Comparison of ENCODE assay signal across 11 mouse cellular contexts in the genomic region with DNA sequence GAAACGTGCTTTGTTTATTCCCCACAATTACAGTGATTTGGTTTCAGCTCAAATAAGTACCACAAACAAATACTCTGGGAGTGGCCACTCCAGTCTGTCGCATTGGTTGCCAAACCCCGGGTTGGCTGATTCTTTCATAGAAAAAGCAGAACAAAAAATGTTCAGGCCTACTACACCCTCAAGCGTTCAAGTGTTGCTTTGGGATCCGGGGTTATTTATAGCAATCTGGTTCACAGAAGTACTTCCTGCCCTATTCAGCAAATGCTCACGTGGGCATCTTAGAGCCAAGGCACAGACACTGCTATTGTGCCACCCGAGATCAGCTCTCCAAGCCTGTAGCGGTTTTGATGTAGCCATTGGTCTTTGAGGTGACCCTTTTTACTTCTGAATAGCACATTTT. TPM values are rescaled to one million over a fixed set of nuclear protein-coding genes. Genes with fewer than 3 reads are reported as not detected.
DNase-seq lines count a peak whose midpoint lies in the region; ATAC-seq and TF ChIP-seq lines count a peak whose summit lies in the region.
"Had no signal": no experiment of that assay in that cellular context is flagged by ENCODE, and none has a peak within 500 bp of the region (broad histone marks: within the 10 kb centered on the region; RNA-seq: fewer than 3 reads in every experiment).

No protein-coding gene starts in this region.

- no peaks in the 10 kb centered on the region for H3K36me3 ChIP-seq in hindbrain, postnatal 0 days (ENCODE audit: insufficient read depth, low read length)
- H3K36me3 ChIP-seq in hindbrain, embryonic 14.5 days (replicated peaks; ENCODE audit: control insufficient read depth, insufficient read depth): no peaks in the 10 kb centered on the region
- H3K36me3 ChIP-seq in CH12.LX (replicated peaks in 1 of 2; ENCODE audit: control insufficient read depth in 1 of 2, insufficient read depth in 1 of 2, low read length in 1 of 2): no peaks in the 10 kb centered on the region
- no peaks in the 10 kb centered on the region for H3K36me3 ChIP-seq in heart, postnatal 0 days (replicated peaks; ENCODE audit: control insufficient read depth, insufficient read depth, low read length)
- H3K36me3 ChIP-seq: hindbrain, embryonic 12.5 days; limb, embryonic 13.5 days had no signal

- TF ChIP-seq EP300 in CH12.LX (IDR thresholded peaks at IDR 0.05; ENCODE audit: low read length): no peak
- no peak for TF ChIP-seq EP300 in heart, postnatal 0 days (IDR thresholded peaks at IDR 0.05; ENCODE audit: low read depth)

- no peaks in the 10 kb centered on the region for H3K9me3 ChIP-seq in hindbrain, postnatal 0 days (ENCODE audit: low read length)
- H3K9me3 ChIP-seq in hindbrain, embryonic 14.5 days (ENCODE audit: control insufficient read depth, low read length): no peaks in the 10 kb centered on the region
- H3K9me3 ChIP-seq in CH12.LX (replicated peaks; ENCODE audit: low read length): no peaks in the 10 kb centered on the region
- H3K9me3 ChIP-seq in heart, postnatal 0 days (replicated peaks; ENCODE audit: control insufficient read depth, low read length): no peaks in the 10 kb centered on the region
- H3K9me3 ChIP-seq: hindbrain, embryonic 12.5 days; limb, embryonic 13.5 days had no signal

- H3K4me1 ChIP-seq in hindbrain, postnatal 0 days (ENCODE audit: insufficient read depth, low read length): no peaks in the 10 kb centered on the region
- no peaks in the 10 kb centered on the region for H3K4me1 ChIP-seq in hindbrain, embryonic 14.5 days (replicated peaks; ENCODE audit: control insufficient read depth, insufficient read depth, low read length)
- H3K4me1 ChIP-seq in CH12.LX (ENCODE audit: control insufficient read depth in 1 of 2, insufficient read depth in 2 of 2): peaks cover 0 to 19% of the 10 kb centered on the region in 2 experiments; a peak in 2 of 4 replicates
- H3K4me1 ChIP-seq in heart, postnatal 0 days (ENCODE audit: control insufficient read depth, insufficient read depth): no peaks in the 10 kb centered on the region; the same call in 1 of the 2 replicates
- H3K4me1 ChIP-seq: hindbrain, embryonic 12.5 days; limb, embryonic 13.5 days had no signal

- peak; percentile 39 for TF ChIP-seq RAD21 in CH12.LX (IDR thresholded peaks at IDR 0.05; ENCODE audit: low read depth, low read length)

- no peak overlapping the region for H3K9ac ChIP-seq in hindbrain, postnatal 0 days (replicated peaks; ENCODE audit: low read length)
- no peak overlapping the region for H3K9ac ChIP-seq in hindbrain, embryonic 14.5 days
- H3K9ac ChIP-seq in CH12.LX (ENCODE audit: insufficient read depth, low read depth): no peak overlapping the region
- H3K9ac ChIP-seq in heart, postnatal 0 days (replicated peaks; ENCODE audit: low read depth, low read length): no peak overlapping the region
- H3K9ac ChIP-seq: hindbrain, embryonic 12.5 days; limb, embryonic 13.5 days had no signal

- in situ Hi-C loops in CH12.LX (cut with MboI; ENCODE audit: low pct_ligation_motif_present, low pct_unique_long_range_greater_than_20kb, low sequenced_read_pairs): loop anchor here (25.0 kb wide), 2 partner anchors 165 to 265 kb away; no protein-coding TSS in a partner anchor

- dilution Hi-C loops in CH12.LX (cut with MboI; ENCODE audit: extremely low pct_ligation_motif_present, extremely low pct_unique_long_range_greater_than_20kb, low sequenced_read_pairs): no loop called here

- ATAC-seq in hindbrain, postnatal 0 days: no peak
- no peak for ATAC-seq in hindbrain, embryonic 14.5 days (ENCODE audit: low FRiP score)
- peak; percentile 87 for ATAC-seq in heart, postnatal 0 days (ENCODE audit: insufficient read depth, low read depth)
- peak; percentile 94 for ATAC-seq in megakaryocyte progenitor cell, adult 5-6 weeks (replicated peaks; ENCODE audit: poor library complexity)

- WGBS in hindbrain, postnatal 0 days: 83% methylated on average over 8 of the region's 8 CpGs
- WGBS in hindbrain, embryonic 14.5 days: 87% methylated on average over 8 of the region's 8 CpGs
- 38% methylated on average over 8 of the region's 8 CpGs for WGBS in heart, postnatal 0 days

- no peaks in the 10 kb centered on the region for H3K27me3 ChIP-seq in hindbrain, postnatal 0 days (ENCODE audit: insufficient read depth, low read length)
- no peaks in the 10 kb centered on the region for H3K27me3 ChIP-seq in hindbrain, embryonic 14.5 days (ENCODE audit: control insufficient read depth, insufficient read depth, low read length)
- no peaks in the 10 kb centered on the region for H3K27me3 ChIP-seq in CH12.LX (replicated peaks)
- H3K27me3 ChIP-seq in heart, postnatal 0 days (ENCODE audit: control insufficient read depth, insufficient read depth, low read length): no peaks in the 10 kb centered on the region
- H3K27me3 ChIP-seq: hindbrain, embryonic 12.5 days; limb, embryonic 13.5 days had no signal

- H3K4me2 ChIP-seq in hindbrain, postnatal 0 days (ENCODE audit: low read depth, low read length): no peak overlapping the region
- H3K4me2 ChIP-seq in hindbrain, embryonic 14.5 days (replicated peaks): no peak overlapping the region
- peak overlapping the region; percentile 50; the same call in 1 of the 2 replicates for H3K4me2 ChIP-seq in CH12.LX (ENCODE audit: insufficient read depth, low read depth, poor library complexity, severe bottlenecking)
- no peak overlapping the region for H3K4me2 ChIP-seq in heart, postnatal 0 days (ENCODE audit: low read depth, low read length)
- H3K4me2 ChIP-seq: hindbrain, embryonic 12.5 days; limb, embryonic 13.5 days had no signal

- H3K27ac ChIP-seq in hindbrain, postnatal 0 days: no peak overlapping the region
- H3K27ac ChIP-seq in hindbrain, embryonic 14.5 days: no peak overlapping the region
- H3K27ac ChIP-seq in CH12.LX (ENCODE audit: insufficient read depth, low read depth): no peak overlapping the region
- no peak overlapping the region for H3K27ac ChIP-seq in heart, postnatal 0 days (ENCODE audit: low read depth)
- H3K27ac ChIP-seq: hindbrain, embryonic 12.5 days; limb, embryonic 13.5 days had no signal

- DNase-seq in hindbrain, postnatal 0 days (ENCODE audit: low spot score): peak; percentile 8
- no peak for DNase-seq in hindbrain, embryonic 14.5 days (ENCODE audit: low spot score)
- DNase-seq in CH12.LX (ENCODE audit: extremely low read depth): peak; percentile 69
- peak; percentile 81 for DNase-seq in heart, postnatal 0 days (ENCODE audit: low spot score)
- DNase-seq in ovary, postnatal 10 days (ENCODE audit: low spot score): no peak
- DNase-seq in yolk sac, embryonic 10.5 days (ENCODE audit: low spot score): no peak
- DNase-seq in adrenal gland, postnatal 4 days (ENCODE audit: low spot score in 2 of 2): no peak
- DNase-seq: embryo, embryonic 11 days had no signal

- no peaks in the 10 kb centered on the region for H3K79me2 ChIP-seq in CH12.LX (replicated peaks; ENCODE audit: control insufficient read depth, extremely low read depth, insufficient read depth, poor library complexity, severe bottlenecking)

- TF ChIP-seq POLR2A in CH12.LX (IDR thresholded peaks at IDR 0.05; ENCODE audit: low read depth, low read length): no peak

- TF ChIP-seq CTCF in hindbrain, postnatal 0 days (IDR thresholded peaks at IDR 0.05; ENCODE audit: low read depth): no peak
- TF ChIP-seq CTCF in CH12.LX (conservative IDR thresholded peaks at IDR 0.05 in 1 of 2, IDR thresholded peaks at IDR 0.05 in 1 of 2; ENCODE audit: low read depth in 2 of 2, low read length in 2 of 2): peak in 1 of 2 experiments; percentile 40; a peak in 2 of 4 replicates
- peak; percentile 22; the same call in 1 of the 2 replicates for TF ChIP-seq CTCF in heart, postnatal 0 days (IDR thresholded peaks at IDR 0.05; ENCODE audit: low read depth)

- H3K4me3 ChIP-seq in hindbrain, postnatal 0 days (ENCODE audit: low read length): no peak overlapping the region
- no peak overlapping the region for H3K4me3 ChIP-seq in hindbrain, embryonic 14.5 days (replicated peaks; ENCODE audit: low read length)
- H3K4me3 ChIP-seq in CH12.LX (replicated peaks in 1 of 3; ENCODE audit: low read depth in 2 of 3, low read length in 2 of 3, poor library complexity in 1 of 3): no peak overlapping the region
- H3K4me3 ChIP-seq in heart, postnatal 0 days (ENCODE audit: low read depth, low read length): no peak overlapping the region
- H3K4me3 ChIP-seq: hindbrain, embryonic 12.5 days; limb, embryonic 13.5 days had no signal

TF ChIP-seq in CH12.LX, 34 proteins besides CTCF, POLR2A, EP300 and RAD21:
- TF ChIP-seq JUND (conservative IDR thresholded peaks at IDR 0.05; ENCODE audit: low read depth, low read length) (no peak), USF1 (IDR thresholded peaks at IDR 0.05; ENCODE audit: low read depth, low read length) (peak; percentile 17; the same call in 1 of the 2 replicates), BHLHE40 (IDR thresholded peaks at IDR 0.05; ENCODE audit: low read depth, low read length) (peak; percentile 48; the same call in 1 of the 2 replicates), MEF2A (IDR thresholded peaks at IDR 0.05; ENCODE audit: borderline replicate concordance, low read depth, low read length) (peak; percentile 75; the same call in 1 of the 2 replicates), IRF4 (IDR thresholded peaks at IDR 0.05; ENCODE audit: low read depth, low read length) (no peak), KAT2A (IDR thresholded peaks at IDR 0.05; ENCODE audit: insufficient replicate concordance, low read length) (no peak), TBP (conservative IDR thresholded peaks at IDR 0.05; ENCODE audit: low read depth, low read length) (no peak)

RNA-seq across cellular contexts. Expression of gene Fabp7, which starts 57.0 kb away (rescaled TPM):
- 708 and 750 TPM in 2 replicates for total RNA-seq in hindbrain, postnatal 0 days (2014; rRNA removed)
- 3,353 and 3,880 TPM in 2 replicates for polyA plus RNA-seq in hindbrain, postnatal 0 days (2015; fragmentation: Nextera tagmentation; extraction: Ambion mirVana)
- 2,236 and 2,340 TPM in 2 replicates for polyA plus RNA-seq in hindbrain, embryonic 14.5 days (2014; fragmentation: Nextera tagmentation; extraction: Ambion mirVana)
- total RNA-seq in CH12.LX (2012; rRNA removed): not detected in 2 replicates
- total RNA-seq in CH12.LX (2014; rRNA removed): not detected in 2 replicates
- polyA plus RNA-seq in CH12.LX (2012; ENCODE audit: insufficient read length, low read depth): not detected in 2 replicates
- total RNA-seq in heart, postnatal 0 days (2014; rRNA removed; ENCODE audit: low replicate concordance): 7.9 and 9.8 TPM in 2 replicates
- 7.3 and 11.3 TPM in 2 replicates for polyA plus RNA-seq in heart, postnatal 0 days (2015; fragmentation: Nextera tagmentation; extraction: Ambion mirVana)
- not detected in 2 replicates for total RNA-seq in megakaryocyte progenitor cell, adult 5-6 weeks (2015)
- not detected in 2 replicates for total RNA-seq in megakaryocyte progenitor cell, adult 5-6 weeks (2017)
- total RNA-seq in adrenal gland, postnatal 4 days (2021): 10 to 100 TPM; 18.3 to 25.6 TPM

Comparison
In these comparisons a context has a peak if more than half of its experiments do, and no peak if none do; other contexts are left out.
1. DNase-seq: peak in hindbrain, postnatal 0 days (single experiment), CH12.LX (single experiment) and heart, postnatal 0 days (single experiment); none in hindbrain, embryonic 14.5 days (single experiment), ovary, postnatal 10 days (single experiment), yolk sac, embryonic 10.5 days (single experiment) and adrenal gland, postnatal 4 days (0 of 2).
2. ATAC-seq: peak in heart, postnatal 0 days (single experiment) and megakaryocyte progenitor cell, adult 5-6 weeks (single experiment); none in hindbrain, postnatal 0 days (single experiment) and hindbrain, embryonic 14.5 days (single experiment).
3. RNA of gene Fabp7, which starts 57.0 kb away (total RNA-seq): 708 to 750 TPM in hindbrain, postnatal 0 days; 18.3 to 25.6 TPM in adrenal gland, postnatal 4 days, 7.9 to 9.8 TPM in heart, postnatal 0 days, not detected in CH12.LX and not detected in megakaryocyte progenitor cell, adult 5-6 weeks; every median in the first group is over 10 times any median in the second.